Mouse (Mus musculus) liver, adult 2 months (tissue): ENCODE measurements around the gene Gm10750. TPM values are rescaled to one million over a fixed set of nuclear protein-coding genes. Genes with fewer than 3 reads are reported as not detected.
"Not testable (repeated sequence)": the region's sequence is repeated elsewhere in the genome, so short reads cannot be mapped to it uniquely, and the experiment has no call there.

Experiments
- DNase-seq: peaks from one replicate; pipeline ENCODE4 v3.0.0-alpha.2; 2011; ENCODE audit warnings: low read depth, low spot score; ENCODE audit errors: extremely low read depth
- H3K27ac ChIP-seq: fragments of 200-500 bp; replicated peaks from 2 replicates; pipeline ENCODE4 v1.5.1; 2012; ENCODE audit warnings: low read depth, mild to moderate bottlenecking, control low read depth, inconsistent platforms, low read length; ENCODE audit not compliant: insufficient read depth
- H3K27me3 ChIP-seq: fragments of 200-500 bp; 2 replicates; pipeline ENCODE4 v1.6.1; 2012; ENCODE audit warnings: mild to moderate bottlenecking, moderate library complexity, low read length, inconsistent platforms; ENCODE audit not compliant: control insufficient read depth, insufficient read depth
- H3K36me3 ChIP-seq: fragments of 200-500 bp; 2 replicates; pipeline ENCODE4 v1.6.1; 2012; ENCODE audit warnings: low read length, inconsistent platforms; ENCODE audit not compliant: control insufficient read depth, insufficient read depth
- H3K4me1 ChIP-seq: fragments of 200-500 bp; 2 replicates; pipeline ENCODE4 v1.6.1; 2011; ENCODE audit warnings: low read length; ENCODE audit not compliant: control insufficient read depth, insufficient read depth
- H3K4me3 ChIP-seq: fragments of 200-500 bp; 2 replicates; pipeline ENCODE4 v1.5.1; 2011; ENCODE audit warnings: low read depth, mild to moderate bottlenecking, control low read depth, low read length, moderate library complexity; ENCODE audit not compliant: insufficient read depth
- H3K79me2 ChIP-seq: fragments of 200-500 bp; 2 replicates; pipeline ENCODE4 v1.6.1; 2012; ENCODE audit warnings: inconsistent platforms, mild to moderate bottlenecking, low read length, moderate library complexity; ENCODE audit not compliant: control insufficient read depth, insufficient read depth
- H3K9ac ChIP-seq: fragments of 200-500 bp; 2 replicates; pipeline ENCODE4 v1.6.1; 2012; ENCODE audit warnings: low read depth, mild to moderate bottlenecking, control low read depth, inconsistent platforms, low read length
- CTCF ChIP-seq: fragments of 200-500 bp; IDR thresholded peaks from 2 replicates; pipeline ENCODE4 v1.5.1; 2011; ENCODE audit warnings: low read depth, low read length, control low read depth
- POLR2A ChIP-seq: fragments of 200-500 bp; IDR thresholded peaks from 2 replicates; pipeline ENCODE4 v1.6.1; 2011; ENCODE audit warnings: low read length, control low read depth; ENCODE audit not compliant: insufficient read depth; ENCODE audit errors: extremely low read depth
- WGBS: fragments of 180-500 bp; shearing (Covaris S2); methylation state at CpG from one replicate; pipeline ENCODE4 v1.1.7; 2018; 5-methylcytosine and 5-hydroxymethylcytosine counted together
- polyA plus RNA-seq: library from polyadenylated mRNA; depleted of rRNA; stranded (reverse); fragments of >200 nt; gene quantifications from 2 replicates; pipeline ENCODE4 v1.2.3, GENCODE M21; 2012; rRNA removed
- total RNA-seq: library from RNA; depleted of rRNA; stranded (reverse); fragments of >200 nt; gene quantifications from 2 replicates; pipeline ENCODE4 v1.2.3, GENCODE M21; 2014; rRNA removed

Gene Gm10750
- total RNA-seq: not detected in 2 replicates
- polyA plus RNA-seq: not detected in 2 replicates

DNA sequence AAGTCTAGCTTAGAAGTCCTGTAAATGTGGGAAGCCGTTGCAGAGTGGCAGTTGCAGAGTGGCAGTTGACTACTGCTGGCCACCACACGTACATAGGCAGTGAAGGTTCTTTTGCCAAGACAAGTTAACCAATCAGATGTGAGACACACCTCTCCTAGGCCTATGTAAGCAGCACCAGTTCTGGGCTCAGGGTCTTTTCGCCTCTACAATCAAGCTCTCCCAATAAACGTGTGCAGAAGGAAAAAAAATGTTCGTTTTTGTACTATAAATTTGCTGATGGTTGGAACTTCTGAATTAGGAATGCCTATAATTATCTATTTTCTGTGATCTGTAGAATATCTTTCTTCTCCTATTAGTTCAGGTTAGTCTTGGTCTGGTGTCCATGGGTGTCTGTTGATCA, at the start of gene Gm10750:
Gene Gm10750, minus strand, starts transcription at position 101 of the 400 bp plus-strand sequence.
- WGBS: 62% methylated on average over 5 of the region's 5 CpGs
- not testable (repeated sequence) for H3K4me1 ChIP-seq, H3K79me2 ChIP-seq, H3K36me3 ChIP-seq, H3K27ac ChIP-seq, DNase-seq, H3K27me3 ChIP-seq, H3K9ac ChIP-seq, H3K4me3 ChIP-seq

- Histone ChIP-seq H3K27me3 (no peaks in the 10 kb centered on the region), H3K79me2 (no peaks in the 10 kb centered on the region), H3K4me1 (no peaks in the 10 kb centered on the region), H3K27ac (no peak overlapping the region), H3K4me3 (no peak overlapping the region), H3K36me3 (no peaks in the 10 kb centered on the region), H3K9ac (no peak overlapping the region)
- no peak for TF ChIP-seq POLR2A
- no peak for TF ChIP-seq CTCF
- WGBS: 34% methylated on average over 2 of the region's 2 CpGs
- peak; percentile 97 for DNase-seq
These were observed 12.2 kb downstream of the Gm10750 start for GRCm38 (mm10) chr2:149004826-149005225.

GRCm38 (mm10) chr2:149003151-149003550, 13.9 kb downstream of the Gm10750 start, which contains the start of gene Gm1330:
Gene Gm1330 (minus strand): TSS chr2:149003251.
- Histone ChIP-seq H3K4me1 (no peaks in the 10 kb centered on the region), H3K36me3 (no peaks in the 10 kb centered on the region), H3K4me3 (no peak within 1 kb of the TSS), H3K9ac (no peak within 1 kb of the TSS), H3K27ac (no peak within 1 kb of the TSS), H3K79me2 (no peaks in the 10 kb centered on the region), H3K27me3 (no peaks in the 10 kb centered on the region)
- no peak for TF ChIP-seq CTCF
- no peak for TF ChIP-seq POLR2A
- no peak for DNase-seq

GRCm38 (mm10) chr2:148995133-148995532, 21.9 kb downstream of the Gm10750 start:
- H3K79me2 ChIP-seq: no peaks in the 10 kb centered on the region
- H3K4me1 ChIP-seq: no peaks in the 10 kb centered on the region
- 28% methylated on average over 2 of the region's 2 CpGs for WGBS
- no peaks in the 10 kb centered on the region for H3K36me3 ChIP-seq
- H3K9ac ChIP-seq: no peak overlapping the region
- H3K27me3 ChIP-seq: no peaks in the 10 kb centered on the region
- no peak overlapping the region for H3K4me3 ChIP-seq
- TF ChIP-seq POLR2A: no peak
- TF ChIP-seq CTCF: no peak
- DNase-seq: peak; percentile 90
- no peak overlapping the region for H3K27ac ChIP-seq

Other genes starting within 250 kb of the Gm10750 start
- not detected in 2 replicates for gene Cst11, start 245.7 kb downstream of the Gm10750 start, total RNA-seq
- not detected in 2 replicates for gene Cst11, start 245.7 kb downstream of the Gm10750 start, polyA plus RNA-seq
- gene 8030411F24Rik, start 235.2 kb downstream of the Gm10750 start, total RNA-seq: not detected in 2 replicates
- gene 8030411F24Rik, start 235.2 kb downstream of the Gm10750 start, polyA plus RNA-seq: not detected in 2 replicates
- not detected in 2 replicates for gene Cst12, start 227.9 kb downstream of the Gm10750 start, total RNA-seq
- not detected in 2 replicates for gene Cst12, start 227.9 kb downstream of the Gm10750 start, polyA plus RNA-seq
- gene Cst8, start 218.5 kb downstream of the Gm10750 start, total RNA-seq: not detected in 2 replicates
- gene Cst8, start 218.5 kb downstream of the Gm10750 start, polyA plus RNA-seq: not detected in 2 replicates
- not detected in 2 replicates for gene Cst13, start 197.2 kb downstream of the Gm10750 start, total RNA-seq
- gene Cst13, start 197.2 kb downstream of the Gm10750 start, polyA plus RNA-seq: not detected in 2 replicates
- not detected in 2 replicates for gene Cst9, start 182.1 kb downstream of the Gm10750 start, total RNA-seq
- gene Cst9, start 182.1 kb downstream of the Gm10750 start, polyA plus RNA-seq: not detected in 2 replicates
- 0.20 TPM in 1 of 2 replicates, not detected in the other for gene 9230104L09Rik, start 152.2 kb downstream of the Gm10750 start, total RNA-seq
- not detected in 2 replicates for gene 9230104L09Rik, start 152.2 kb downstream of the Gm10750 start, polyA plus RNA-seq
- gene Cst3, start 141.5 kb downstream of the Gm10750 start, total RNA-seq: 251 and 282 TPM in 2 replicates
- 436 and 441 TPM in 2 replicates for gene Cst3, start 141.5 kb downstream of the Gm10750 start, polyA plus RNA-seq
- gene Gm1330, start 14.0 kb downstream of the Gm10750 start, total RNA-seq: not detected in 2 replicates
- gene Gm1330, start 14.0 kb downstream of the Gm10750 start, polyA plus RNA-seq: not detected in 2 replicates